Mouse (Mus musculus) heart, postnatal 0 days (tissue): Measurements from ENCODE around the gene Cd180. TPM values are rescaled to one million over a fixed set of nuclear protein-coding genes. Genes with fewer than 3 reads are reported as not detected.

Experiments used
- ATAC-seq: fragments of 200-750 bp; cut with Nextera tagmentation; 2 replicates; pipeline ENCODE4 v1.8.0; 2017; ENCODE audit warnings: low read depth, moderate number of reproducible peaks, moderate library complexity; ENCODE audit not compliant: insufficient read depth
- DNase-seq: peaks from one replicate; pipeline ENCODE4 v3.0.0-alpha.2; 2016; ENCODE audit warnings: low spot score
- H3K27ac ChIP-seq: fragments of 300-500 bp; sonication (generic); 2 replicates; pipeline ENCODE4 v1.5.1; 2014; ENCODE audit warnings: low read depth, mild to moderate bottlenecking
- H3K27me3 ChIP-seq: fragments of 300-500 bp; sonication (generic); 2 replicates; pipeline ENCODE4 v1.6.1; 2014; ENCODE audit warnings: low read length, mixed read lengths; ENCODE audit not compliant: control insufficient read depth, insufficient read depth
- H3K36me3 ChIP-seq: fragments of 300-500 bp; sonication (generic); replicated peaks from 2 replicates; pipeline ENCODE4 v1.6.1; 2014; ENCODE audit warnings: low read length, mixed read lengths; ENCODE audit not compliant: control insufficient read depth, insufficient read depth
- H3K4me1 ChIP-seq: fragments of 300-500 bp; sonication (generic); 2 replicates; pipeline ENCODE4 v1.6.1; 2014; ENCODE audit warnings: antibody characterized with exemption; ENCODE audit not compliant: control insufficient read depth, insufficient read depth
- H3K4me2 ChIP-seq: fragments of 300-500 bp; sonication (generic); 2 replicates; pipeline ENCODE4 v1.6.1; 2014; ENCODE audit warnings: low read depth, mild to moderate bottlenecking, low read length, moderate library complexity
- H3K4me3 ChIP-seq: fragments of 300-500 bp; sonication (generic); 2 replicates; pipeline ENCODE4 v1.5.1; 2014; ENCODE audit warnings: low read depth, low read length
- H3K9ac ChIP-seq: fragments of 300-500 bp; sonication (generic); replicated peaks from 2 replicates; pipeline ENCODE4 v1.6.1; 2014; ENCODE audit warnings: low read depth, low read length, mixed read lengths
- H3K9me3 ChIP-seq: fragments of 300-500 bp; sonication (generic); replicated peaks from 2 replicates; pipeline ENCODE4 v1.6.1; 2016; ENCODE audit warnings: low read length; ENCODE audit not compliant: control insufficient read depth
- CTCF ChIP-seq: IDR thresholded peaks from 2 replicates; pipeline ENCODE4 v1.5.1; 2016; ENCODE audit warnings: antibody characterized with exemption, control low read depth, low read depth
- EP300 ChIP-seq: IDR thresholded peaks from 2 replicates; pipeline ENCODE4 v1.6.1; 2016; ENCODE audit warnings: antibody characterized with exemption, low read depth
- WGBS: fragments of 180-500 bp; shearing (Covaris S2); extraction: QIAGEN DNeasy Blood & Tissue Kit; methylation state at CpG from one replicate; pipeline ENCODE4 v1.1.7; 2014; 5-methylcytosine and 5-hydroxymethylcytosine counted together
- polyA plus RNA-seq: library from polyadenylated mRNA; unstranded; fragments of >200 nt; fragmentation: Nextera tagmentation; extraction: Ambion mirVana; gene quantifications from 2 replicates; pipeline ENCODE4 v1.2.1, GENCODE M21; 2015
- total RNA-seq: library from RNA; depleted of rRNA; stranded (reverse); fragments of >200 nt; gene quantifications from 2 replicates; pipeline ENCODE4 v1.2.3, GENCODE M21; 2014; ENCODE audit warnings: low replicate concordance

Gene Cd180
- total and polyA plus RNA-seq, 2 experiments from 2014 or later: 0.14 TPM; not detected in 1

- no peak for DNase-seq
- TF ChIP-seq EP300 (no peak), CTCF (peak; percentile 20; the same call in 1 of the 2 replicates)
- no peaks in the 10 kb centered on the region for H3K4me1 ChIP-seq
- H3K27ac ChIP-seq: no peak overlapping the region
- H3K4me3 ChIP-seq: no peak overlapping the region
- no peak overlapping the region for H3K4me2 ChIP-seq
- no peaks in the 10 kb centered on the region for H3K27me3 ChIP-seq
- WGBS: 62% methylated on average over 4 of the region's 4 CpGs
- H3K36me3 ChIP-seq: no peaks in the 10 kb centered on the region
- H3K9me3 ChIP-seq: no peaks in the 10 kb centered on the region
- no peak for ATAC-seq
- H3K9ac ChIP-seq: no peak overlapping the region
Measured at GRCm38 (mm10) chr13:102684890-102685289, 8.5 kb upstream of the Cd180 start.

- no peak overlapping the region for H3K9ac ChIP-seq
- no peak for DNase-seq
- no peak overlapping the region for H3K27ac ChIP-seq
- H3K4me2 ChIP-seq: no peak overlapping the region
- H3K27me3 ChIP-seq: no peaks in the 10 kb centered on the region
- H3K9me3 ChIP-seq: no peaks in the 10 kb centered on the region
- 93% methylated on average over 1 of the region's 1 CpGs for WGBS
- TF ChIP-seq EP300 (no peak), CTCF (no peak)
- H3K36me3 ChIP-seq: no peaks in the 10 kb centered on the region
- H3K4me3 ChIP-seq: no peak overlapping the region
- ATAC-seq: no peak
- peaks cover 8% of the 10 kb centered on the region; the same call in 1 of the 2 replicates for H3K4me1 ChIP-seq
Measured at GRCm38 (mm10) chr13:102688121-102688520, 5.2 kb upstream of the Cd180 start.

GRCm38 (mm10) chr13:102689201-102690090 lies 3.9 kb upstream of the Cd180 start:
- no peak overlapping the region for H3K4me2 ChIP-seq
- no peak overlapping the region for H3K27ac ChIP-seq
- H3K9me3 ChIP-seq: no peaks in the 10 kb centered on the region
- no peak overlapping the region for H3K4me3 ChIP-seq
- no peak overlapping the region for H3K9ac ChIP-seq
- DNase-seq (no peak), ATAC-seq (no peak)
- no peaks in the 10 kb centered on the region for H3K27me3 ChIP-seq
- 76% methylated on average over 6 of the region's 6 CpGs for WGBS
- TF ChIP-seq CTCF: no peak
- no peak for TF ChIP-seq EP300
- H3K36me3 ChIP-seq: no peaks in the 10 kb centered on the region
- peaks cover 12% of the 10 kb centered on the region for H3K4me1 ChIP-seq

GRCm38 (mm10) chr13:102690184-102690583 lies 3.2 kb upstream of the Cd180 start:
- no peak overlapping the region for H3K27ac ChIP-seq
- H3K4me2 ChIP-seq: no peak overlapping the region
- no peak overlapping the region for H3K9ac ChIP-seq
- ATAC-seq: no peak
- no peak for TF ChIP-seq CTCF
- no peak for TF ChIP-seq EP300
- H3K4me3 ChIP-seq: no peak overlapping the region
- no peaks in the 10 kb centered on the region for H3K9me3 ChIP-seq
- H3K4me1 ChIP-seq: peaks cover 12% of the 10 kb centered on the region
- H3K36me3 ChIP-seq: no peaks in the 10 kb centered on the region
- no peak for DNase-seq
- 81% methylated on average over 5 of the region's 5 CpGs for WGBS
- no peaks in the 10 kb centered on the region for H3K27me3 ChIP-seq

- 74% methylated on average over 11 of the region's 11 CpGs for WGBS
- H3K4me2 ChIP-seq: no peak overlapping the region
- H3K36me3 ChIP-seq: no peaks in the 10 kb centered on the region
- H3K4me3 ChIP-seq: no peak overlapping the region
- H3K9me3 ChIP-seq: no peaks in the 10 kb centered on the region
- H3K27ac ChIP-seq: no peak overlapping the region
- H3K4me1 ChIP-seq: peaks cover 12% of the 10 kb centered on the region
- ATAC-seq (no peak), DNase-seq (no peak)
- no peaks in the 10 kb centered on the region for H3K27me3 ChIP-seq
- no peak for TF ChIP-seq CTCF
- TF ChIP-seq EP300: no peak
- no peak overlapping the region for H3K9ac ChIP-seq
Measured at GRCm38 (mm10) chr13:102691408-102692150, 1.8 kb upstream of the Cd180 start.
